Mouse (Mus musculus): Measurements from ENCODE around the gene Erc2. TPM values are rescaled to one million over a fixed set of nuclear protein-coding genes. Genes with fewer than 3 reads are reported as not detected.

Gene Erc2
- polyA plus RNA-seq, 1 experiment from 2014 or later, result 9.2 TPM

GRCm38 (mm10) chr14:28126842-28127241 lies 504.6 kb downstream of the Erc2 start:
- H3K4me2 ChIP-seq (replicated peaks), result no peak overlapping the region
- no peak overlapping the region for H3K9ac ChIP-seq
- peak overlapping the region; percentile 33; the same call in 1 of the 2 replicates for H3K27ac ChIP-seq
- H3K4me1 ChIP-seq, result peaks cover 15% of the 10 kb centered on the region
- no peak overlapping the region for H3K4me3 ChIP-seq
- H3K36me3 ChIP-seq, result no peaks in the 10 kb centered on the region
- no peak for ATAC-seq (ENCODE audit: low FRiP score, low read depth)
- H3K27me3 ChIP-seq, result 0 out of 2 replicates have a peak, but pooled peaks cover 4% of the 10 kb centered on the region
- WGBS, result 37% methylated on average over 8 of the region's 8 CpGs
- no peaks in the 10 kb centered on the region for H3K9me3 ChIP-seq

- 88% methylated on average over 3 of the region's 3 CpGs for WGBS
- no peak overlapping the region for H3K4me2 ChIP-seq (replicated peaks)
- H3K9me3 ChIP-seq, result no peaks in the 10 kb centered on the region
- H3K36me3 ChIP-seq, result no peaks in the 10 kb centered on the region
- H3K27me3 ChIP-seq, result 0 out of 2 replicates have a peak, but pooled peaks cover 4% of the 10 kb centered on the region
- no peak for ATAC-seq (ENCODE audit: low FRiP score, low read depth)
- no peak overlapping the region for H3K27ac ChIP-seq
- H3K4me3 ChIP-seq, result no peak overlapping the region
- peaks cover 15% of the 10 kb centered on the region for H3K4me1 ChIP-seq
- no peak overlapping the region for H3K9ac ChIP-seq
These were observed 506.8 kb downstream of the Erc2 start for GRCm38 (mm10) chr14:28128999-28129398.

GRCm38 (mm10) chr14:28143998-28144397 lies 521.8 kb downstream of the Erc2 start:
- ATAC-seq (ENCODE audit: low FRiP score, low read depth), result no peak
- Histone ChIP-seq H3K9me3 (no peaks in the 10 kb centered on the region), H3K4me1 (peaks cover 25% of the 10 kb centered on the region), H3K36me3 (no peaks in the 10 kb centered on the region), H3K27ac (no peak overlapping the region), H3K4me3 (no peak overlapping the region), H3K4me2 (replicated peaks) (no peak overlapping the region), H3K27me3 (no peaks in the 10 kb centered on the region), H3K9ac (no peak overlapping the region)
- WGBS, result 90% methylated on average over 2 of the region's 2 CpGs

- no peak overlapping the region for H3K9ac ChIP-seq
- no peaks in the 10 kb centered on the region for H3K9me3 ChIP-seq
- 22% methylated on average over 5 of the region's 5 CpGs for WGBS
- ATAC-seq (ENCODE audit: low FRiP score, low read depth), result no peak
- H3K4me1 ChIP-seq, result peaks cover 3% of the 10 kb centered on the region; the same call in 1 of the 2 replicates
- no peak overlapping the region for H3K4me3 ChIP-seq
- no peak overlapping the region for H3K27ac ChIP-seq
- H3K36me3 ChIP-seq, result no peaks in the 10 kb centered on the region
- H3K27me3 ChIP-seq, result no peaks in the 10 kb centered on the region
- no peak overlapping the region for H3K4me2 ChIP-seq (replicated peaks)
These were observed 525.0 kb downstream of the Erc2 start for GRCm38 (mm10) chr14:28147201-28147600.

GRCm38 (mm10) chr14:28150942-28151341 lies 528.7 kb downstream of the Erc2 start:
- ATAC-seq (ENCODE audit: low FRiP score, low read depth), result no peak
- no peak overlapping the region for H3K27ac ChIP-seq
- no peak overlapping the region for H3K9ac ChIP-seq
- no peaks in the 10 kb centered on the region for H3K4me1 ChIP-seq
- H3K27me3 ChIP-seq, result no peaks in the 10 kb centered on the region
- 85% methylated on average over 3 of the region's 3 CpGs for WGBS
- H3K36me3 ChIP-seq, result no peaks in the 10 kb centered on the region
- H3K4me3 ChIP-seq, result no peak overlapping the region
- H3K9me3 ChIP-seq, result no peaks in the 10 kb centered on the region
- H3K4me2 ChIP-seq (replicated peaks), result no peak overlapping the region

- Histone ChIP-seq H3K36me3 (no peaks in the 10 kb centered on the region), H3K27ac (no peak overlapping the region), H3K4me2 (replicated peaks) (no peak overlapping the region), H3K9ac (no peak overlapping the region), H3K9me3 (no peaks in the 10 kb centered on the region), H3K27me3 (no peaks in the 10 kb centered on the region), H3K4me3 (no peak overlapping the region), H3K4me1 (no peaks in the 10 kb centered on the region)
- no peak for ATAC-seq (ENCODE audit: low FRiP score, low read depth)
- 77% methylated on average over 4 of the region's 4 CpGs for WGBS
These were observed 533.5 kb downstream of the Erc2 start for GRCm38 (mm10) chr14:28155706-28156105.

GRCm38 (mm10) chr14:28160852-28161251 lies 538.6 kb downstream of the Erc2 start:
- peaks cover 22% of the 10 kb centered on the region for H3K4me1 ChIP-seq
- H3K9me3 ChIP-seq, result no peaks in the 10 kb centered on the region
- H3K36me3 ChIP-seq, result no peaks in the 10 kb centered on the region
- no peak overlapping the region for H3K27ac ChIP-seq
- no peak for ATAC-seq (ENCODE audit: low FRiP score, low read depth)
- H3K27me3 ChIP-seq, result no peaks in the 10 kb centered on the region
- no peak overlapping the region for H3K4me3 ChIP-seq
- 89% methylated on average over 2 of the region's 2 CpGs for WGBS
- no peak overlapping the region for H3K4me2 ChIP-seq (replicated peaks)
- no peak overlapping the region for H3K9ac ChIP-seq

- Histone ChIP-seq H3K4me2 (replicated peaks) (peak overlapping the region; percentile 49), H3K9ac (peak overlapping the region; percentile 31; the same call in 1 of the 2 replicates)
- peak; percentile 54; the same call in 1 of the 2 replicates for ATAC-seq (ENCODE audit: low FRiP score, low read depth)
These were observed 542.6 kb downstream of the Erc2 start for GRCm38 (mm10) chr14:28164642-28165408.

GRCm38 (mm10) chr14:28165621-28166211 lies 543.5 kb downstream of the Erc2 start:
- Histone ChIP-seq H3K9ac (no peak overlapping the region), H3K36me3 (no peaks in the 10 kb centered on the region), H3K4me3 (no peak overlapping the region), H3K9me3 (no peaks in the 10 kb centered on the region), H3K4me1 (peaks cover 29% of the 10 kb centered on the region), H3K27me3 (no peaks in the 10 kb centered on the region), H3K4me2 (replicated peaks) (no peak overlapping the region), H3K27ac (peak overlapping the region; percentile 61; the same call in 1 of the 2 replicates)
- no peak for ATAC-seq (ENCODE audit: low FRiP score, low read depth)
- WGBS, result 31% methylated on average over 5 of the region's 5 CpGs

More at GRCm38 (mm10) chr14:28164642-28165408, 542.6 kb downstream of the Erc2 start:
- peak overlapping the region; percentile 10; the same call in 1 of the 2 replicates for H3K4me3 ChIP-seq
- no peaks in the 10 kb centered on the region for H3K27me3 ChIP-seq
- peaks cover 29% of the 10 kb centered on the region for H3K4me1 ChIP-seq
- peak overlapping the region; percentile 61 for H3K27ac ChIP-seq
- no peaks in the 10 kb centered on the region for H3K36me3 ChIP-seq
- WGBS, result 19% methylated on average over 15 of the region's 15 CpGs
- no peaks in the 10 kb centered on the region for H3K9me3 ChIP-seq

GRCm38 (mm10) chr14:28170711-28171110 lies 548.5 kb downstream of the Erc2 start:
- WGBS, result 80% methylated on average over 4 of the region's 4 CpGs
- no peaks in the 10 kb centered on the region for H3K27me3 ChIP-seq
- no peak for ATAC-seq (ENCODE audit: low FRiP score, low read depth)

GRCm38 (mm10) chr14:28171364-28171763 lies 549.1 kb downstream of the Erc2 start:
- Histone ChIP-seq H3K9me3 (no peaks in the 10 kb centered on the region), H3K9ac (no peak overlapping the region), H3K4me1 (peaks cover 10% of the 10 kb centered on the region), H3K36me3 (no peaks in the 10 kb centered on the region), H3K27ac (no peak overlapping the region), H3K27me3 (no peaks in the 10 kb centered on the region), H3K4me3 (no peak overlapping the region), H3K4me2 (replicated peaks) (no peak overlapping the region)
- no peak for ATAC-seq (ENCODE audit: low FRiP score, low read depth)
- WGBS, result 48% methylated on average over 2 of the region's 2 CpGs

More at GRCm38 (mm10) chr14:28170711-28171110, 548.5 kb downstream of the Erc2 start:
- no peak overlapping the region for H3K4me3 ChIP-seq
- H3K4me2 ChIP-seq (replicated peaks), result no peak overlapping the region
- no peaks in the 10 kb centered on the region for H3K9me3 ChIP-seq
- no peak overlapping the region for H3K27ac ChIP-seq
- H3K36me3 ChIP-seq, result no peaks in the 10 kb centered on the region
- peaks cover 17% of the 10 kb centered on the region for H3K4me1 ChIP-seq
- no peak overlapping the region for H3K9ac ChIP-seq

GRCm38 (mm10) chr14:28173736-28174135 lies 551.5 kb downstream of the Erc2 start:
- no peak for ATAC-seq (ENCODE audit: low FRiP score, low read depth)
- H3K27ac ChIP-seq, result no peak overlapping the region
- WGBS, result 92% methylated on average over 4 of the region's 4 CpGs
- no peaks in the 10 kb centered on the region for H3K36me3 ChIP-seq
- peaks cover 8% of the 10 kb centered on the region; the same call in 1 of the 2 replicates for H3K4me1 ChIP-seq
- H3K9ac ChIP-seq, result no peak overlapping the region
- H3K4me3 ChIP-seq, result no peak overlapping the region
- H3K27me3 ChIP-seq, result no peaks in the 10 kb centered on the region
- H3K4me2 ChIP-seq (replicated peaks), result no peak overlapping the region
- no peaks in the 10 kb centered on the region for H3K9me3 ChIP-seq

Data from limb, embryonic 13.5 days (tissue).